Mouse (Mus musculus) thymus, postnatal 25 days (tissue): ENCODE measurements at regions not wholly inside any gene's neighbourhood (a gene's known extent, or its start where the extent isn't known, plus 50 kb on each side); places are given as distances from the start of the nearest gene placed in this dataset.

Experiments
- DNase-seq: peaks from one replicate; pipeline ENCODE4 v3.0.0; 2022

DNA sequence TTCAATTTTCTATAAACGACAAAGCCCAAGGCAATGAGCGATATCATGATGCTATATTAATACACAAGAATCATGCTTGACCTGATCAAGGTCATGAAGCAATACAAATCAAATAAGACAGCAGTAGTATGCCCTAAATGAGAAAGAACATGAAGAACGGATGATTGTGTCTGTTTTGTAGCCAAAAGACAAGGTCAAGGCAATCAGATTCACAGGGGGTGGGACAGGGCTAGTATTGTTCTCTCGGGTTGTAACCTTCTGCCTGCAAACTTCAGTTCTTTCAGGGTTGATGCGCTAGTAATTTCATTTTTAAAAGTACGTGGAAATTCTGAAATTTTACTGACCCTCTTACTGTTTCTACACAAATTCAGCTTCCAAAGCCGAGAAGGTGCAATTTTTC lies 206.7 kb downstream of the Arl4a start:
- no peak for DNase-seq

- DNase-seq: no peak
Measured at GRCm38 (mm10) chr12:39830530-39830929, 207.3 kb downstream of the Arl4a start.

DNA sequence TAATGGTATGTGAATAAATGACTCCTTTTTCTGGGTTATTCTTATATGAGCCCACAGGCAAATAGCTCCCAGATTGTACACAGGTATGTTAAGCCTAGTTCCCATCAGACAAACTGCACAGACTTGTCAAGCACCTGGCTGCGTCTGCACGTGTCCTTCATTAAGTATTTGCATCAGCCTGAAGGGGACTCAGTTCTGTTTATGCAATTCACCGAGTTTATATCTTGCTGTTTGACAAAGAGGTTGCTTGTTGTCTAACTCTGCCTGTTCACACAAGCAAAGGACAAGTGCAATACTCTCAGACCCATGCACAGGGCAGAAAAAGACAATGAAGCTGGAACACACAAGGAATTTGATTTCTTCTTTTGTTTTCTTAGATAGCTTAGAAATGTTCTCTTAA lies 215.2 kb downstream of the Arl4a start:
- no peak for DNase-seq

- no peak for DNase-seq
Measured at GRCm38 (mm10) chr12:39801536-39801935, 236.3 kb downstream of the Arl4a start.

- DNase-seq: no peak
Measured at GRCm38 (mm10) chr12:39797843-39798242, 240.0 kb downstream of the Arl4a start.

- DNase-seq: no peak
Measured at GRCm38 (mm10) chr12:39796939-39797338, 240.9 kb downstream of the Arl4a start.

- DNase-seq: no peak
Measured at GRCm38 (mm10) chr12:39785026-39785425, 252.8 kb downstream of the Arl4a start.

GRCm38 (mm10) chr12:39784532-39784931 lies 253.3 kb downstream of the Arl4a start:
- no peak for DNase-seq

GRCm38 (mm10) chr12:39776173-39776572 lies 261.7 kb downstream of the Arl4a start:
- DNase-seq: no peak

DNA sequence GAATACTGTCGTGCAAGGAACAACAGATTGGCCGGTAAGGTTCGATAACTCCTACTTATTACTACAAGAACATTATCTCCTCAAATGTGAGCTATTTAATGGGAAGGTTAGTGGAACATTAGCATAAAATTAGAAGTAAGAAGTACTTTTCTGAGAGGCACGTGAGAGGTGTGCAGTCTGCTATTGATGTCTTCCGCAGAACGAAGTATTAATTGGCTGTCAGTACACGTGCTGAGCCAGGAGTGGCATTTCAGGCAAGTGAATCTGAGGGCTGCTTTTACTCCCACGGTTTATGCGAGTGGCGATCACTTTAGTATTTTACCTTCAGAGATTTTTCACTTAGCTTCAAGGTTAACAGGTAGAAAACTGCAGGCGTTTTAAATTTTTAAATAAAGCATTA lies 270.8 kb downstream of the Arl4a start:
- DNase-seq: no peak

DNA sequence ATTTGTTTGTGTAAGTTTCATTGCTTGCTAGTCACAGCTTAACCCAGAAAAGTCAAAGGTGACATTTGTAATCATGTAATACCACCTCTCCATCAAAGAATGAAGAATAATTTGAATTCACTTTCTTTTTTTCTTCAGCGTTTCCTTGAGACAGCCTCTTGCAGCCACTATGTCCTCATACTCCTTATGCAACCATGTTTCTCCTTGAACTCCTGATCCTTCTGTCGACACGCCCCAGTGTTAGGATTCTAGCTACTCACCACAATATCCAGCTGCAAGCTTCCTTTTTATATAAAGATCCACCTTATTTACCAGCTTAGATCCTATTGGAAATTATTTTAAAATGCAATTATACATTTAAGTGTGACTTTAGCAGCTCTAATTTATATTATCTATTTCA lies 274.3 kb downstream of the Arl4a start:
- no peak for DNase-seq

GRCm38 (mm10) chr12:39761946-39762345 lies 275.9 kb downstream of the Arl4a start:
- DNase-seq: no peak

DNA sequence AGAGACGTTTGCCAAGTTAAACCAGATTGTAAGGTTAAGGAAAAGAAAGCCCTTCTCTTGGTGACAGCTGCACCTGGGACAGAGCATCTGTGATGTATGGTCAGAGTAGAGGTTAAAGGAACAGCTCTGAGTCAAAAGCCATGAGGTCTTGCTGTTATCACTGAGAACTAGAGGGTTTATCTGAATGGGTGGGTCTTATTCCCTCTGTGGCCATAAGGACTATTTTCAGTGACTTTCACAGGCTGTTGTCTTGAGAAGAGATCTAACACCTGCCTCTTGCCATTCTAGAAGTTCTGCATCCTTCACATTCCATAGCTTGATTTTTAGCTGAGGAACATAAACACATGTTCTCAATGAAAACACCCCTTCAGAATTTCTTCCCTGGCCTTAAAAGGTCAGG lies 276.5 kb downstream of the Arl4a start:
- no peak for DNase-seq

- no peak for DNase-seq
Measured at GRCm38 (mm10) chr12:39757975-39758374, 279.9 kb downstream of the Arl4a start.

GRCm38 (mm10) chr12:39751850-39752249 lies 286.0 kb downstream of the Arl4a start:
- DNase-seq: no peak

DNA sequence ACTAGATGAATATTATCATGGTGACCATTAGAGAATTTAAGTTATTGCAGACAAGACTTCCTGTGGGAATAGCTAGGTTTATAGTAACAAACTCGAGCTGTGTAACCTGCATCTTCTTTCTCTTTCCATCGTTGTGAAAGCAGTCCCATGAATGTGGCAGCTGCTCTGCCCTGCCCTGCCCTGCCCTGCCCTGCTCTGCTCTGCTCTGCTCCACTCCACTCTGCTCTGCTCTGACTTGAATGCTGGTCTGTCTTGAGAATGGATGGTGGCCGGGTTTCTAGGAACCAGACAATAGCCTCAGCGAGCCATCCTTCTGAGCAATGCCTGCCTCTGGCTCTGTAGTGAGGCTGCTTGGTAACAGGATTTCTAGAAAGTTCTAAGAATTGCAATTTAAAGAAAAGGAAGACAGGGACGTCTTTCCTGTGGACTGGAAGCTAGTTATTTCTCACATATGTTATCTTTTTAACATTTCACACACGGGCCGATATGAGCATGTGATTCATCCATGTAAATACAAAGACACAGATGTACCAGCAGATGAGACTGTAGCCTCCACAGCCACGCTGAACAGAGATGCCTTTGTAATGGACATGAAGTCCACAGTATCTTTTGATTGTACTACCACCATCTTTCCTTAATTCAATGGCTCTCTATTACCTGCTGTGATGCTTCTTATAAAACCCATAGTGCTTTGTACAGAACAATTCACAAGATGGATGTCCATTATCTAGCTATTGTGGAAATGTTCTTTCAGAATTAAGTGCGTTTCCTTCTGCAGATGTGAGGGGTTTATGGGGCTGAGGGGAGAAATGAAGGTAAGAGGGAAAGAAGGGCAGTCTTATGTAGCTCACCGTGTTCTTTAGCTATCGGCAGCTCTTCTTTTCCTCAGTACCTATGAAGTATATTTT lies 295.4 kb downstream of the Arl4a start:
- DNase-seq: no peak

GRCm38 (mm10) chr12:39741051-39741847 lies 296.6 kb downstream of the Arl4a start:
- DNase-seq: no peak

- no peak for DNase-seq
Measured at GRCm38 (mm10) chr12:39736966-39737365, 300.9 kb downstream of the Arl4a start.

DNA sequence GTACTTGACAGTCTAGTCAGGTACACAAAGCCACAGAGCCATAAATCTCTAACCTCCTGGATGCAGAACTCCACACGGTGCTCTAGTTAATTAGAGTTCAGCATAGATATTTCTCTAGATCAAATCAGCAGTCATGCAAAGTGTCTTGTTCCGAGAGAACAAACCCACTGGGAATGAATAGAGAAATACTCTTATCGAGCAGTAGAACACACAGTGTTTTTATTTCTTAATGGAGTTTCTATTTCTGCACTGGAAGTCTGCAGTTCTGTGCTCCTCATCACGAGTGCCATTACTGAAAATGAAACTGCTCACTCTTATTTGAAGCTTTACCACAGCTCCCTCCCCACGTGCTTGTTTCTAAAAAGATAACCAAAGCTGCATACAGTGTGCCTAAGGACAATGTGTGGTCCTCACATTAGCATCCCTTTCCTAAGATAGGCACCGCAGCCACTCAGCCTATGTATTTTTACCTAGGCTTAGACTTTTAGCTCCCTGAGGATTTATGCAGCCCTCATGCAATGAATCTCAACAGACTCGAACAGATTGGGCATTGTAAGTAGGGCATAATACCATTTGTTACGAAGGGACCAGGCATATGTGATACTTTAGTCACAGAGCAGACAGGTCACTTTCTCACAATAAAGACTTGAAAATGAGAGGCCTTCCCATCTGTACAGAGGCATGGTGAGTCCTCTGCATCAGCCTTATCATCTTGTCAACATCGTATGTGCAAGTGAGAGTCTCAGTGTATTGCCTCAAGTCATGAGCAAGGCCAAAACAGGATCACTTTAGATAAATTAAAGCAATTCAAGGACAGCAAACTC lies 301.5 kb downstream of the Arl4a start:
- no peak for DNase-seq

DNA sequence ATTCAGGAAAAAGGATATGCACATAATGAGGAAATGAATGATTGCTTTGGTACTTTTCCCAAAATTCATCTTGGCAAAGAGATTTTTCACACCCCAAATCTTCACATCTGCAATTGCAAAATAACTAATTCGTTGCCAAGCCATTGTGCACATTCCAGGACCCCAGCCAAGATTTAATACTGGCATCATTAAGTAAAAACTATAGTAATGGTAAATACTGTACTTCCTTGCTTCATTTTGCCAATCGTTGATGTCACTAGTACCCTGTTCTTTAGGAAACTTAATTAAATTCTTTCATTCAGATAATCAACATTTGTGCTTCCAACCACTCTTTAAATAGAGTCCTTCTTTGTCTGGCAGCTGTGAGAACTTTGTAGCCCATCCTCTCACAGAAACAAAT lies 303.6 kb downstream of the Arl4a start:
- no peak for DNase-seq

GRCm38 (mm10) chr12:39731177-39731576 lies 306.6 kb downstream of the Arl4a start:
- DNase-seq: no peak

DNA sequence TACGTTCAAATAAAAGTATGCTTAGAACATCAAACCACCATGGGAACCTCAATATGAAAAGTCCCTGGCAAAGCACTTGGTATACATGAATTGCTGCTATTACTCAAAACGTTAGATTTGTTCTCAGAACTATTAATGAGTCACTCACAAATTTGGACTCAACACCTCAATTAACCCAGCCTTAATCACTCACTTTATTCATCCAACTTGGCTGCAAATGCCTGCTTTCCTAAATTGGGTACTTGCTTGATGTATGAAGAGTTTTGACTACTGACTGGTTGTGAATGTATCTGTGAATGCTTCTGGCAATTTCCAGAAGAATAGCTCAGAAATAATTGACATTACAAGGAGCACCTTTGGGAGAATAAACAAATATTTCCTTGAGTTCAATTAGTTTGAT lies 308.6 kb downstream of the Arl4a start:
- no peak for DNase-seq

GRCm38 (mm10) chr12:39724172-39724571 lies 313.7 kb downstream of the Arl4a start:
- DNase-seq: no peak
